19 mouse cellular contexts compared by ENCODE assay signal in the genomic region with DNA sequence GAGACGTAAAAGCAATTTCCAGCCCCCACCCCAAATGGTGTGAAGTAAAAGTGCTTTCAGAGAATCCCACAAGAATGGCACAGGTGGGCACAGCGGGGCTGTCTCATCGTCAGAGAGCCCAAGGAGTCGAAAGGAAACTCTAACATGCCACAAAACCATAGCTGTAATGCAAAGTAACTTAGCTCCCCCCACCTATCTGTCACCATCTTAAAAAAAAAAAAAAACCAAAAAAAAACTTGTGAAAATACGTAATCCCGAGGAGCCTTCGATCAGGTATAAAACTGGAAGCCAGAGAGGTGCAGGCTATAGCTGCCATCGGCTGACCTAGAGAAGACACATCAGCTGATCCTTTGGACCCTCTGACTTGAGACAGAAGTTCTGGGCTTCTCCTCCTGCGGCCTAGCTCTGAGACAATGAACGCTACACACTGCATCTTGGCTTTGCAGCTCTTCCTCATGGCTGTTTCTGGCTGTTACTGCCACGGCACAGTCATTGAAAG. TPM values are rescaled to one million over a fixed set of nuclear protein-coding genes. Genes with fewer than 3 reads are reported as not detected.
"Had no signal": no experiment of that assay in that cellular context is flagged by ENCODE, and none has a peak within 500 bp of the region (broad histone marks: within the 10 kb centered on the region; RNA-seq: fewer than 3 reads in every experiment).

Gene Ifng (plus strand): TSS at position 305 of the 499 bp plus-strand sequence.

- H3K27ac ChIP-seq: layer of hippocampus, adult 2 months; limb, embryonic 13.5 days; liver, embryonic 15.5 days; neural tube, embryonic 12.5 days had no signal

- H3K4me3 ChIP-seq: layer of hippocampus, adult 2 months; limb, embryonic 13.5 days; liver, embryonic 15.5 days; megakaryocyte, embryonic 14.5 days; neural tube, embryonic 12.5 days had no signal

- H3K9ac ChIP-seq: limb, embryonic 13.5 days; liver, embryonic 15.5 days; lung, embryonic 14.5 days; neural tube, embryonic 12.5 days had no signal

- H3K36me3 ChIP-seq: limb, embryonic 13.5 days; liver, embryonic 15.5 days; neural tube, embryonic 12.5 days had no signal

- DNase-seq: kidney, adult 18-20 months; kidney, postnatal 10 days; kidney, postnatal 4 days; left cerebral cortex, postnatal 4 days; lung, embryonic 14.5 days; lung, postnatal 10 days; lung, postnatal 4 days; thymus, postnatal 14 days had no signal

- H3K4me1 ChIP-seq: limb, embryonic 13.5 days; liver, embryonic 15.5 days had no signal

- H3K9me3 ChIP-seq: limb, embryonic 13.5 days; liver, embryonic 15.5 days; neural tube, embryonic 12.5 days had no signal

- H3K27me3 ChIP-seq: limb, embryonic 13.5 days; liver, embryonic 15.5 days; neural tube, embryonic 12.5 days had no signal

- ATAC-seq: midbrain, embryonic 16.5 days had no signal

- H3K4me2 ChIP-seq: limb, embryonic 13.5 days; liver, embryonic 11.5 days; liver, embryonic 15.5 days; lung, embryonic 14.5 days; midbrain, embryonic 11.5 days; neural tube, embryonic 12.5 days had no signal

RNA-seq across cellular contexts. Expression of gene Ifng, which starts in this region (rescaled TPM):
- total RNA-seq: layer of hippocampus, adult 2 months; layer of hippocampus, postnatal 10 days; left cerebral cortex, postnatal 4 days had no signal
- polyA plus RNA-seq: kidney, embryonic 14.5 days; limb, embryonic 13.5 days; liver, embryonic 11.5 days; liver, embryonic 15.5 days; lung, embryonic 14.5 days; midbrain, embryonic 11.5 days; midbrain, embryonic 16.5 days; neural tube, embryonic 12.5 days; stomach, embryonic 16.5 days had no signal
